Mouse (Mus musculus) neutrophil, adult 65 days (primary cell): Measurements from ENCODE around the gene Wdfy3. TPM values are rescaled to one million over a fixed set of nuclear protein-coding genes. Genes with fewer than 3 reads are reported as not detected.

Experiments
- total RNA-seq: library from RNA; stranded (reverse); gene quantifications from 2 replicates; pipeline ENCODE4 v1.2.4, GENCODE M21; 2023

Gene Wdfy3
- 63.7 and 100 TPM in 2 replicates for total RNA-seq

DNA sequence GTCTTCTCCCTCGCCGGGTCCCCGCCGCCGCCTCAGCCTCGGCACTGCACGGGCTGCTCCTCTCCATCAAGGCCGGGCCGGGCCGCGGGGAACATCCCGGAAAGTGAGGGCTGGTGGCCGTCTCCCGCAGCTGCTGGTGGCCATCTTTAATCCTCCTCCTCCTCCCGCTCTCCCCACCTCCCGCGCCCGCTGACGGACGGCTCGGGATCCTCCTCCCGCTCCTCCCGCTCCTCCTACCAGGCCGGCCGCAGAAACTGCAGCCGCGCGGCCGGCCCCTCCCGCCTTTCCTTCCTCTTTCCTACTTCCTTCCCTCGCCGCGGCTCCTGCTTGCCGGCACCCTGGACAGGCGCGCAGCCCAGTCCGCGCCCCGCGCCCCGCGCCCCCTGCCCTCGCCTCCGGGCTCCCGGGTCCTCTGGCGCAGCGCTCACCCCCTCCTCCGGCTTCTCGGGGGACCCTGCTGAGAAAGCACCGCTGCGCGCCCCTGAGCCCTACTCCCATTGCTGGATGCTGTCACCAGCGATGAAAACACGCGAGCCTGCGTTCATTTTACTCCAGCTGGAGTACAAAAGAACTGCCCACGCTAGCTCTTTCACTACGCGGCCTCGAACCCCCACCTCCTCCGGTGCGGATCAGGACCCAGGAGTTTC, at the start of gene Wdfy3:
Wdfy3 (minus strand) TSS at position 155 of the 647 bp plus-strand sequence.

